Mouse (Mus musculus) midbrain, postnatal 0 days (tissue): ENCODE results near the gene Larp1b. TPM values are rescaled to one million over a fixed set of nuclear protein-coding genes. Genes with fewer than 3 reads are reported as not detected.
"Not testable (repeated sequence)": the region's sequence is repeated elsewhere in the genome, so short reads cannot be mapped to it uniquely, and the experiment has no call there.

Experiments
- ATAC-seq: fragments of 200-750 bp; cut with Nextera tagmentation; 2 replicates; pipeline ENCODE4 v1.8.0; 2017; ENCODE audit warnings: moderate number of reproducible peaks, mild to moderate bottlenecking, moderate TSS enrichment, moderate library complexity; ENCODE audit not compliant: low FRiP score
- DNase-seq: peaks from one replicate; pipeline ENCODE4 v3.0.0-alpha.2; 2015; ENCODE audit warnings: low spot score
- H3K27ac ChIP-seq: fragments of 300-500 bp; sonication (generic); 2 replicates; pipeline ENCODE4 v1.5.1; 2014; ENCODE audit warnings: low read depth, mild to moderate bottlenecking, low read length, mixed read lengths
- H3K27me3 ChIP-seq: fragments of 300-500 bp; sonication (generic); 2 replicates; pipeline ENCODE4 v1.6.1; 2014; ENCODE audit warnings: low read length, control low read depth, mixed read lengths; ENCODE audit not compliant: insufficient read depth
- H3K36me3 ChIP-seq: fragments of 300-500 bp; sonication (generic); 2 replicates; pipeline ENCODE4 v1.6.1; 2014; ENCODE audit warnings: low read length, control low read depth, mixed read lengths; ENCODE audit not compliant: insufficient read depth
- H3K4me1 ChIP-seq: fragments of 300-500 bp; sonication (generic); 2 replicates; pipeline ENCODE4 v1.6.1; 2014; ENCODE audit warnings: mild to moderate bottlenecking, control low read depth, antibody characterized with exemption, low read length, mixed read lengths; ENCODE audit not compliant: insufficient read depth
- H3K4me2 ChIP-seq: fragments of 300-500 bp; sonication (generic); 2 replicates; pipeline ENCODE4 v1.6.1; 2014; ENCODE audit warnings: low read depth, mild to moderate bottlenecking, low read length, mixed read lengths; ENCODE audit not compliant: poor library complexity, severe bottlenecking
- H3K4me3 ChIP-seq: fragments of 300-500 bp; sonication (generic); 2 replicates; pipeline ENCODE4 v1.5.1; 2014; ENCODE audit warnings: low read depth, mild to moderate bottlenecking, low read length, moderate library complexity
- H3K9ac ChIP-seq: fragments of 300-500 bp; sonication (generic); replicated peaks from 2 replicates; pipeline ENCODE4 v1.6.1; 2014; ENCODE audit warnings: mild to moderate bottlenecking, low read length, moderate library complexity, mixed read lengths; ENCODE audit not compliant: poor library complexity, severe bottlenecking
- H3K9me3 ChIP-seq: fragments of 300-500 bp; sonication (generic); 2 replicates; pipeline ENCODE4 v1.6.1; 2016; ENCODE audit warnings: low read length, control low read depth
- CTCF ChIP-seq: IDR thresholded peaks from 2 replicates; pipeline ENCODE4 v1.5.1; 2016; ENCODE audit warnings: antibody characterized with exemption, mild to moderate bottlenecking
- WGBS: fragments of 180-500 bp; shearing (Covaris S2); extraction: QIAGEN DNeasy Blood & Tissue Kit; methylation state at CpG from one replicate; pipeline ENCODE4 v1.1.7; 2014; 5-methylcytosine and 5-hydroxymethylcytosine counted together
- polyA plus RNA-seq: library from polyadenylated mRNA; unstranded; fragments of >200 nt; fragmentation: Nextera tagmentation; extraction: Ambion mirVana; gene quantifications from 2 replicates; pipeline ENCODE4 v1.2.1, GENCODE M21; 2015
- total RNA-seq: library from RNA; depleted of rRNA; stranded (reverse); fragments of >200 nt; gene quantifications from 2 replicates; pipeline ENCODE4 v1.2.3, GENCODE M21; 2014; rRNA removed

Larp1b gene
- total RNA-seq (11.9 and 12.8 TPM in 2 replicates), polyA plus RNA-seq (3.2 and 5.0 TPM in 2 replicates)

GRCm38 (mm10) chr3:40949170-40949902 is at the start of gene Larp1b:
Gene Larp1b, plus strand, starts transcription at chr3:40949828.
- 0% methylated on average over 62 of the region's 66 CpGs for WGBS
- DNase-seq (peak; percentile 95), ATAC-seq (peak; percentile 94)
- no peaks in the 10 kb centered on the region for H3K36me3 ChIP-seq
- peak within 1 kb of the TSS; percentile 92 for H3K4me2 ChIP-seq
- no peaks in the 10 kb centered on the region for H3K4me1 ChIP-seq
- H3K4me3 ChIP-seq = peak within 1 kb of the TSS; percentile 75
- peak within 1 kb of the TSS; percentile 71 for H3K9ac ChIP-seq
- TF ChIP-seq CTCF = no peak; the same call in 1 of the 2 replicates
- peak within 1 kb of the TSS; percentile 63 for H3K27ac ChIP-seq
- no peaks in the 10 kb centered on the region for H3K9me3 ChIP-seq
- H3K27me3 ChIP-seq = no peaks in the 10 kb centered on the region

GRCm38 (mm10) chr3:40902443-40902842 is 47.2 kb upstream of the Larp1b start, which contains the start of gene 1700034I23Rik:
Gene 1700034I23Rik, minus strand, starts transcription at chr3:40902543.
- not testable (repeated sequence) for H3K36me3 ChIP-seq, H3K9me3 ChIP-seq, DNase-seq, H3K9ac ChIP-seq, H3K4me2 ChIP-seq, H3K27me3 ChIP-seq, H3K4me3 ChIP-seq, H3K4me1 ChIP-seq, H3K27ac ChIP-seq, ATAC-seq
- WGBS = 94% methylated on average over 5 of the region's 10 CpGs

GRCm38 (mm10) chr3:40938189-40938588 is 11.4 kb upstream of the Larp1b start:
- no peak for DNase-seq
- H3K36me3 ChIP-seq = peaks cover 9% of the 10 kb centered on the region
- no peak overlapping the region for H3K4me2 ChIP-seq
- H3K4me1 ChIP-seq = no peaks in the 10 kb centered on the region
- no peak overlapping the region for H3K4me3 ChIP-seq
- 89% methylated on average over 5 of the region's 5 CpGs for WGBS
- TF ChIP-seq CTCF = no peak
- ATAC-seq = no peak
- H3K9me3 ChIP-seq = no peaks in the 10 kb centered on the region
- no peak overlapping the region for H3K27ac ChIP-seq
- H3K27me3 ChIP-seq = no peaks in the 10 kb centered on the region
- no peak overlapping the region for H3K9ac ChIP-seq

DNA sequence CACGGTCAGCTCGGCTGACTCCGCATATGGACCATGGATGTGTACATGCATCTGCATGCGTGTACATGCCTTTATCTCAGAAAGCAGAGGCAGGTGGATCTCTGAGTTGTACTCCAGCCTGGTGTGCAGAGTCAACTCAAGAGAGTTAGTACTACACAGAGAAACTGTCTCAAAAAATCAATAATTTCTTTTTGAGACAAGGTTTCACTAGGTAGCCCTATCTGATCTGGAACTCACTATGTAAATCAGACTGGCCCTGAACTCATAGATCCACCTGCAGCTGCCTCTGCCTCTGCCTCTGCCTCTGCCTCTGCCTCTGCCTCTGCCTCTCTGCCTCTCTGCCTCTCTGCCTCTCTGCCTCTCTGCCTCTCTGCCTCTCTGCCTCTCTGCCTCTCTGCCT is 11.0 kb upstream of the Larp1b start:
- no peak for ATAC-seq
- Histone ChIP-seq H3K4me1 (no peaks in the 10 kb centered on the region), H3K9me3 (no peaks in the 10 kb centered on the region), H3K4me2 (no peak overlapping the region), H3K27ac (no peak overlapping the region), H3K9ac (no peak overlapping the region), H3K4me3 (no peak overlapping the region), H3K36me3 (peaks cover 5% of the 10 kb centered on the region), H3K27me3 (no peaks in the 10 kb centered on the region)
- TF ChIP-seq CTCF = no peak
- WGBS = 94% methylated on average over 4 of the region's 4 CpGs
- DNase-seq = no peak

GRCm38 (mm10) chr3:40939019-40939418 is 10.6 kb upstream of the Larp1b start:
- peaks cover 3% of the 10 kb centered on the region; the same call in 1 of the 2 replicates for H3K36me3 ChIP-seq
- no peak overlapping the region for H3K4me3 ChIP-seq
- no peak for DNase-seq
- TF ChIP-seq CTCF = no peak
- H3K4me1 ChIP-seq = no peaks in the 10 kb centered on the region
- H3K27ac ChIP-seq = no peak overlapping the region
- no peaks in the 10 kb centered on the region for H3K9me3 ChIP-seq
- H3K27me3 ChIP-seq = no peaks in the 10 kb centered on the region
- H3K9ac ChIP-seq = no peak overlapping the region
- no peak overlapping the region for H3K4me2 ChIP-seq
- no peak for ATAC-seq

GRCm38 (mm10) chr3:40949903-40950600 is 424 bp downstream of the Larp1b start:
- peak; percentile 69 for ATAC-seq
- H3K9me3 ChIP-seq = no peaks in the 10 kb centered on the region
- TF ChIP-seq CTCF = no peak
- DNase-seq = peak; percentile 35
- H3K27me3 ChIP-seq = no peaks in the 10 kb centered on the region
- peak overlapping the region; percentile 71 for H3K9ac ChIP-seq
- H3K27ac ChIP-seq = peak overlapping the region; percentile 63
- no peaks in the 10 kb centered on the region for H3K36me3 ChIP-seq
- under 1% methylated on average over 63 of the region's 118 CpGs for WGBS
- no peaks in the 10 kb centered on the region for H3K4me1 ChIP-seq
- H3K4me2 ChIP-seq = peak overlapping the region; percentile 92
- peak overlapping the region; percentile 75 for H3K4me3 ChIP-seq
